Mouse (Mus musculus) cerebellum, adult 2 months (tissue): Measurements from ENCODE around the gene Grm7.

ENCODE experiments used
- CTCF ChIP-seq: fragments of 200-500 bp; IDR thresholded peaks from 2 replicates; pipeline ENCODE4 v1.5.1; 2011; ENCODE audit warnings: low read depth, mild to moderate bottlenecking, control low read depth, low read length, moderate library complexity, borderline replicate concordance; ENCODE audit not compliant: insufficient read depth
- POLR2A ChIP-seq: fragments of 200-500 bp; IDR thresholded peaks from 2 replicates; pipeline ENCODE4 v1.6.1; 2011; ENCODE audit warnings: low read length, control low read depth, borderline replicate concordance; ENCODE audit not compliant: insufficient read depth

GRCm38 (mm10) chr6:111084569-111084968 is 439.2 kb downstream of the Grm7 start:
- TF ChIP-seq POLR2A, result no peak
- TF ChIP-seq CTCF, result no peak
